Mouse (Mus musculus) heart, postnatal 14 days (tissue): ENCODE measurements around the gene Supt6. TPM values are rescaled to one million over a fixed set of nuclear protein-coding genes. Genes with fewer than 3 reads are reported as not detected.

Source experiments
- DNase-seq, 2 experiments: peaks; one replicate each; pipeline ENCODE4 v3.0.0; 2021 to 2022
- intact Hi-C: fragments of 180-260 bp; cut with DNase I; formaldehyde crosslinking; loops from one replicate; pipeline ENCODE4 v1.15.1; 2025
- total RNA-seq, 2 experiments: library from RNA; stranded (reverse); gene quantifications; 2 replicates each; pipeline ENCODE4 v1.2.3; 2021

Supt6 gene
- total RNA-seq, 2 experiments from 2014 or later, result 29.6 to 31.7 TPM

GRCm38 (mm10) chr11:78172034-78172747 lies 73.6 kb downstream of the Supt6 start:
- intact Hi-C loops, result no loop called here
- no peak for DNase-seq

- intact Hi-C loops, result no loop called here
- DNase-seq, result no peak
Observed at GRCm38 (mm10) chr11:78171328-78171727, 74.5 kb downstream of the Supt6 start.

GRCm38 (mm10) chr11:78170306-78170705 lies 75.5 kb downstream of the Supt6 start:
- intact Hi-C loops, result no loop called here
- no peak for DNase-seq

GRCm38 (mm10) chr11:78168541-78169468 lies 77.0 kb downstream of the Supt6 start:
- DNase-seq, result no peak
- intact Hi-C loops, result no loop called here

- intact Hi-C loops, result no loop called here
Observed at GRCm38 (mm10) chr11:78167257-78167959, 78.4 kb downstream of the Supt6 start.

GRCm38 (mm10) chr11:78166640-78167039 lies 79.1 kb downstream of the Supt6 start:
- DNase-seq, result no peak
- intact Hi-C loops, result no loop called here

More at GRCm38 (mm10) chr11:78167257-78167959, 78.4 kb downstream of the Supt6 start:
- no peak for DNase-seq

GRCm38 (mm10) chr11:78166161-78166560 lies 79.6 kb downstream of the Supt6 start:
- DNase-seq, result no peak
- intact Hi-C loops, result no loop called here

GRCm38 (mm10) chr11:78165761-78166109 lies 80.1 kb downstream of the Supt6 start:
- DNase-seq, result peak; percentile 57 to 69
- intact Hi-C loops, result no loop called here

GRCm38 (mm10) chr11:78164924-78165760 lies 80.6 kb downstream of the Supt6 start, which contains the start of gene Traf4:
TSS of gene Traf4 (minus strand) at chr11:78165589.
- peak; percentile 90 to 91 for DNase-seq
- intact Hi-C loops, result no loop called here

- intact Hi-C loops, result no loop called here
- DNase-seq, result no peak
Observed at GRCm38 (mm10) chr11:78164604-78164923, 81.2 kb downstream of the Supt6 start.

- intact Hi-C loops, result no loop called here
- peak; percentile 68 to 79 for DNase-seq
Observed at GRCm38 (mm10) chr11:78163681-78164603, 81.8 kb downstream of the Supt6 start.

- no peak for DNase-seq
- intact Hi-C loops, result no loop called here
Observed at GRCm38 (mm10) chr11:78163045-78163444, 82.7 kb downstream of the Supt6 start.

GRCm38 (mm10) chr11:78162504-78162903 lies 83.3 kb downstream of the Supt6 start:
- intact Hi-C loops, result no loop called here
- DNase-seq, result no peak

- intact Hi-C loops, result no loop called here
- DNase-seq, result no peak
Observed at GRCm38 (mm10) chr11:78161968-78162367, 83.8 kb downstream of the Supt6 start.

- no peak for DNase-seq
- intact Hi-C loops, result no loop called here
Observed at GRCm38 (mm10) chr11:78161169-78161568, 84.6 kb downstream of the Supt6 start.

GRCm38 (mm10) chr11:78160675-78161074 lies 85.1 kb downstream of the Supt6 start:
- intact Hi-C loops, result no loop called here
- no peak for DNase-seq

- DNase-seq, result no peak
- intact Hi-C loops, result no loop called here
Observed at GRCm38 (mm10) chr11:78160171-78160570, 85.6 kb downstream of the Supt6 start.

GRCm38 (mm10) chr11:78159557-78159956 lies 86.2 kb downstream of the Supt6 start:
- intact Hi-C loops, result loop anchor here (1.0 kb wide), 1 partner anchor 18 kb away; no protein-coding TSS in a partner anchor
- no peak for DNase-seq

- intact Hi-C loops, result loop anchor here (1.0 kb wide), 1 partner anchor 18 kb away; no protein-coding TSS in a partner anchor
- peak; percentile 68 to 85 for DNase-seq
Observed at GRCm38 (mm10) chr11:78159096-78159495, 86.7 kb downstream of the Supt6 start.
